Mouse (Mus musculus) right cerebral cortex, adult 2 months (tissue): ENCODE data around the gene Atg9b.
"Not testable (repeated sequence)": the region's sequence is repeated elsewhere in the genome, so short reads cannot be mapped to it uniquely, and the experiment has no call there.

Experiments
- DNase-seq, 2 experiments: peaks; one replicate each; pipeline ENCODE4 v3.0.0; 2021 to 2022; ENCODE audit warnings: low spot score in 2 of 2

Atg9b gene

DNA sequence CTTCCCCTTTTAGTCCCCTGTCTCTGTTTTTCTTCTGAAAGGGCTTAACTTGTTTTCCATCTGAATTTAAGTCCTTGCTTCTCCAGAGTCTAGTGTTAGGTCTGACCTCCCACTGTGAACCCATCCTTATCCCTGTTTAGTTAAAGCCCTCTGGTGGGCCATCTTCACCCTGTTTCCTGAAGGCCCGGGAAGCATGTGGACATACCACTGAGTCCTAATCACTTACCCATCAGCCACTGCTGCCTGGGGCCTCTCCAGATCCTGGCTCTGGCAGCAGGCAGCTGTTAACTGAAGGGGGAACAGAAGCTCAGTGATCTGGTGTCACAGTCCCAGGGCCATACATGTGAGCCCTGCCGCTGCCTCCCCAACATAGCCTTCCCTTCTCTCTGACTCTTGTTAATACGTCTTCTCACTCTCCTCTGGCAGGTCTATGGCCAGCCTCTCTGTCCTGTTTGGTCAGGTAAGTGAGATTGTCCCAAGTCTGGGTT is 13.5 kb upstream of the Atg9b start:
- no peak for DNase-seq

DNA sequence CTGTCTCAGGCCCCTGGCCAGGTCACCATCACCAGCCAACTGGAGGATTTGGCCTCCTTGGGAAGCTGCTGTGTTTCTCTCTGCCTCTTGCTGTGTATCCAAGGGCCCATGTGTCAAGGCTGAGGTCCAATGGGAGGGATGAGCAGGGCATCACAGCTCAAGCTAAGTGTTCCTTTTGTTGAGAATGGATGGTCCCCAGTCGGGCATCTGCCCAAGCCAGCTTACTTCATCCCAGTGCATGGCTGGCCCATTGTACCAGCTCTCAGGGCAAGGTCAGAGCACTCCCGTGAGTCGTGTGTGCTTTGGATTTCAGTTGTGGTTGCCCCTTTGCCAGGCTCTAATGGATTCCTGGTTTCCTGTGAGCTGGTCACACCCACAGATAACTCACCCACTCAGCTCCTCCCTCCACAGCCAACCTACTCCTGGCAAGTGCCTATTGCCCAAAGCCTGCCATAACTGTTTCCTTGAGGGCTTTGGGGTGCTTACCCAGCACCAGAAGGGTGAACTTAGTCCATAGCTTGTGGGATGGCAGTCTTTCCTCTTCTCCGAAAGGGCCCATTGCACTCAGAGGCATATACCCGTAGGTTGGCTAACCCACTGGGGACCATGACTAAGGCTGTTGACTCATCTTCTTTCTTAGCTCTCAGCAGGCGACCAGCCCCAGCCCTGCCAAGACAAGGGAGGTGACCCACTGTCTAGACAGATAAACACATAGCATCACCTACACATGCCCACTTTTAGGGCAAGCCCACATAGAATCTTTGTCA is 12.8 kb upstream of the Atg9b start:
- no peak for DNase-seq

DNA sequence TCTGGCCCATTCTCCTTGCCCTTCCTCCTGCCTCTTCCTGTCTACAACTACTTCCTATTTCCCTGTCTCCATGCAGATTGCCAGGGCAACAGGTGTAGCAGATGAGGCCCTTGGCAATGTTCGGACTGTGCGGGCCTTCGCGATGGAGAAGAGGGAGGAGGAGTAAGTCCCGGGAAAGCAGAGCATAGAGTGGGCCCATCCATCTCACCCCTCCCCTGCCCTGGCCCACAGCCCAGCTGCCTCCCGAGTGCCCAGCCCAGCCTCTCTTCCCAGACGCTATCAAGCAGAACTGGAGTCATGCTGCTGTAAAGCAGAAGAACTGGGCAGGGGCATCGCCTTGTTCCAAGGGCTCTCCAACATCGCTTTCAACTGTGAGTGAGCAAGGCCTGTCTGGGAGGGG is 10.0 kb upstream of the Atg9b start:
- no peak for DNase-seq

DNA sequence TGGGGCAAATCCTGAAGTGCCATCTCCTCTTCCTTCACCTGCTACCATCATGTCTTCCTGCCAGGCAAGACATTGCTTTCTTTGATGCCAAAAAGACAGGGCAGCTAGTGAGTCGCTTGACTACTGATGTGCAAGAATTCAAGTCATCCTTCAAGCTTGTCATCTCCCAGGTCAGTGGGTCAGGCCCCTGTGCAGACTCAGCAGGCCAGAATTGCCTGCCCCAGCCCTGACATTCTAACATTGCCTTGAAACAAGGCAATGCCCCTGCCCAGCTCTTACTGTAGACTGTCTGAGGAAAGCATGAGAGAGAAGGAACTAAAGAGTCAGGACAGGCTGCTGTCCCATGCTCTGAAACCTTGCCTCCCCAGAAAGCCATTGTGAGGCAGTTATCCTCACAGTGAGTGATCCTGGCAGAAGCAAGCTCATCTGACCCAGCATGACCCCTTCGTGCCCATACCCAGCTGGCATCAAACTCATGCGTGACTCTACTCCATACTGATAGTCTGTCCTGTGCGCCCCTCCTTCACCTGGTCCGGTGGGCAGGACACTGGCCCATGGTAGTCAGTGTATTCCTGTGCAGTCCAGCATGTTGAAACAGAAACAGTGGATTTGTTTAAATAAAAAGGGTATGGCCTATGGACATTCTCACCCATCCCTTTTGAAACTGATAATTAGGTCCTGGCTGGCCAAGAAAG is 9.1 kb upstream of the Atg9b start:
- no peak for DNase-seq

DNA sequence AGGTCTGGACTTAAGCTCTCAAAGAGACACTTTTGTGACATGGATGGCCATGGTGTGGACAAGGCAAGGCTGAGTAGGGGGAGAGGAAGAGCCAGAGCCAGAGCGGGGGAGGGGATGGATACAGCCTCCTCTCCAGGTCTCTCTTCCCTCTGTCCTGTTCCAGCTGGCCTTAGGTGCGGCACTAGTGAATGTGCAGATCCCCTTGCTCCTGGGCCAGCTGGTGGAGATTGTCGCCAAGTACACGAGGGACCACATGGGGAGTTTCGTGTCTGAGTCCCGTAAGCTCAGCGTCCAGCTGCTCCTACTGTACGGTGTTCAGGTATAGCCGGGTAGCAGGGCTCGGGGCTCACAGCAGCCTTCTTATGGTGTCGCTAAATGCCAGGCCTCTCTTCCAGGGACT is 8.4 kb upstream of the Atg9b start:
- no peak for DNase-seq

DNA sequence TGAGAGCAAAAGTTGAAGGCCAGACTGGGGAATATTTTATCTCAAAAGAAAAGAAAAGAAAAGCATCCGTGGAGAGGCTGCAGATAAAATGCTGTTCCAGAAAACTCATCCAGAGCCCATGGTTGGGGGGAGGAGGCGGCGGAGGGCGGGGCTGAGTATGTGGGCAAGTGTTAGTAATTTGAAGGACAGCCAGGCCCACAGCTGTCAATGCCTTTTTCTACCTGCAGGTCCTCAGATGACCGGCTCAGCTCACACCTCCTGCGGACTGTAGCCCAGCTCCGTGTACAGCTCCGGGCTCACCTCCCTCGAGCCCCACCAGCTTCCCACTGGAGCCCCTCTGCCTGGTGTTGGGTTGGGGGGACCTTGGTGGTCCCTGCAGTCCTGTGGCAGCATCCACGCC is 7.7 kb upstream of the Atg9b start:
- no peak for DNase-seq

DNA sequence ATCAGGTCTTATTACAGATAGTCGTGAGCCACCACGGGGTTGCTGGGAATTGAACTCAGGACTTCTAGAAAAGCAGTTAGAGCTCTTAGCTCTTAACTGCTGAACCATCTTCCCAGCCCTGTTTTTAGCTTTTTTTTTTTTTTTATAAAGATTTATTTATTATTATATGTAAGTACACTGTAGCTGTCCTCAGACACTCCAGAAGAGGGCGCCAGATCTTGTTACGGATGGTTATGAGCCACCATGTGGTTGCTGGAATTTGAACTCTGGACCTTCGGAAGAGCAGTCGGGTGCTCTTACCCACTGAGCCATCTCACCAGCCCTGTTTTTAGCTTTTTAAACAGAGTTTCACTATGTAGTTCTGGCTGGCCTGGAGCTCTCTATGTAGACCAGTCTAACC is 4.3 kb upstream of the Atg9b start:
- not testable (repeated sequence) for DNase-seq

DNA sequence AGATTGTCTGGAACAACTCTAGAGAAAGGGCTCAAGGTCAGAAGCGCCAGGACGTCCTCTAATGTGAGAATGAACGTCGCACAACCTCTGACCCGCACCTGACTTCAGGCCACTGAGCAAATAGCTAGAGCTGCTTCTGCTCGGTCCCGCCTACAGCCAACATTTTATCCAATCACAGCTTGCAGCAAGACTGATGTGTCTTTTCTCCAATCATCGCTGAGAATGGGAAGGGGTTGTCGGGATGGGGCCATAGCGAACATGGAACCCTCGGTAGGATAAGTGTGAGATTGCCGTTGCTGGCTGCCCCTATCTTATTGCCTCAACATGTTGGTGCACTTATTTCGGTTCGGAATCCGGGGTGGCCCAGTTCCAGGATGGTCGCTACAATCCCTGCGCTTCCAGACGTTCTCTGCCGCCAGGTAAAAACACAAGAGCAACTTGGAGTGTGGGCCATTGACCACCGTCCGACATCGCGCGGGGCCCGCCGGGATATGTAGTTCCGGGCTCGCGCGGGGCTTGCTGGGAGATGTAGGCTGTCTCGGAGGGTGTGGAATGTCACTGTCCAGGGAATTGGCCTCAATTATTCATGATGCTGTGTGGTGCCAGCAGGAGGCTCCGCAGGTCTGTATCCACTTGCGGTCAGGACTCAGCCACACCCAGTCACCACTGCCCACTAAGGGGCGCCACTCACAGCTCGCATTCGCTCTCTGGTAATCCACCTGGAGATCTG is 2.4 kb upstream of the Atg9b start:
- peak; percentile 97 to 98 for DNase-seq

DNA sequence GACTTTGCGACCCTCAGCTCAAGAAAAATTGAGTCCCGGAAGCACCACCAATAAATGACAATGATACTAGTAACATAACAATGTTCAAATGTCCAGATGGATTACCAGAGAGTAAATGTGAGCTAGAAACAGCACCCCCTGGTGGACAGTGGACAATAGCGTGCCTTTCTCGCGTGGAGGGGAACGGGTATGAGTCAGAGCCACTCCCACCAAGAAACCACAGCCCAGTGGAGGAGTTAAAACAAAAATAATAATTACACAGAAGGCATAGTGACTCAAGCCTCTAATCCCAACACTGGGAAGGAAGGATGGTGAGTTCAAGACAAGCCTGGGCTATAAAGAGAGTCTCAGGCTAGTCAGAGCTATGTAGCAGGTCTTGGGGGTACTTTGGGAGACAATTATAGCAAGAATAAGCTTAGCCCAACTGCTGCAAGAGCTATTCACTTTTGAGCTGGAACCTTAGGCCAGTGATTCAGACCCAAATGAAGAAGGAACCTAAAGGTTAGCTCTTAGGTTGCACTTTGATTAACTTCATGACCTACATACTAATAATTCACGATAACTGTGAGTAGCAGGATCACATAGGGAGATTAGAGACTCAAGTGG is 1.6 kb upstream of the Atg9b start, which contains the start of gene Abcb8:
Abcb8 (plus strand) TSS at position 272 of the 606 bp plus-strand sequence.
- DNase-seq = peak; percentile 90 to 93

DNA sequence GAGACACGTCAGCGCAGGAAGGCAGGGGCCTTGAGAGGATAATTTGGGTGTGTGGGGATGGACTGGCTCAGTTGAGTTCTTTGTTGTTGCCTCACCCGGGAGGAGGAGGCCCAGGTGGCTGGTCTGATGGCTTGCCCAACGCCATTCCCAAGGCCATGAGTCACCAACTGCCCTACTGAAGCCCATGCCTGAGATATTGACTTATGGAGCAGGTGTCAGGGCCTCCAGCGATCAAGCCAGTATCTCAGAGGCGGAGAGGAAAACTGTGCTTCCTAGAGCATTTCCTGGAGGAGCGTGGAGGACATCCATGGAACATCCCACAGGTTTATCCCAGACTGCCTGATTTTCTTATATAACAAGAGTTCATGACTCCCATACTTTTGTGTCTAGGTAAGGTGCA is 781 bp upstream of the Atg9b start:
- DNase-seq = no peak

DNA sequence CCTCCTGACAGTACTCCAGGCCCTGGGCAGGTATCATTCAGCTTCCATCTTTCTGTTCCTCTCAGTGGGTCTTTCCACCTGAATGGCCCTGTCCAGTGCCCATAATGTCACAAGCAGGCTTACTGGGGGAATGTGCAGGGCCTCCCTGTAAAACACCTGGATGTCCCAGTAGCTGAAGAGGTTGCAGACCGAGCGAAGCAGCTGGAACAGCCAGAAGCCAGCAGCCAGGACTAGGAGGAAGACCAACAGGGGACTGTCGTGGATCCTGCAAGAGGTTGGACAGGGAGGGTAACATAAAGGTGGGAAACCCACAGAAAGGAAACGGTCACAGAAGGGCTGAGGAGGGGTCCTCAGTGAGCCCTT is 2.3 kb downstream of the Atg9b start:
- no peak for DNase-seq

DNA sequence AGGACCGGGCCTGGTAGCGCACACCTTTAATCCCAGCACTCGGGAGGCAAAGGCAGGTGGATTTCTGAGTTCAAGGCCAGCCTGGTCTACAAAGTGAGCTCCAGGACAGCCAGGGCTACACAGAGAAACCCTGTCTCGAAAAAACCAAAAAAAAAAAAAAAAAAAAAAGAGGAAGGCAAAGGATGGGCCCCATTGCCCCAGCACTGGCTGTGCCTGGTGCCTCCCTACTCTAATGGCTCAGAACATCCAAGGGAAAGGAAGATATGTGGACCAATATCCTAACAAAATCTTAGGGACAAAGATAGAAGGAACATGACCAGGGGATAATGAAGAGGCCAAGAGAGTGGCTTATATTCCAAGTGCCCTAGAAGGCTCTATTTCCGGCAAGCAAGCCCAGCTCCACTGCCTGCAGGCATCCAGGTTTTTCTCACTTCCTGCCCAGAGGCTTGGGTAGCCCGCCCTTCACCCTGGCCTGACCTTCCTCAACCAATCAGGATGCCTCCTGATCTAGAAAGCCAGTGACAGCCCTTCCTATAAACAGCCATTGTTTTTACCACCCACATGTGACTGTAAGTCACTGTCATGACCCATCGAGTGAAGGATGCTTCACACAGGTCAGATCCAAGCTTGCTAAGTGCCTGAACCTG is 2.8 kb downstream of the Atg9b start:
- DNase-seq = no peak

DNA sequence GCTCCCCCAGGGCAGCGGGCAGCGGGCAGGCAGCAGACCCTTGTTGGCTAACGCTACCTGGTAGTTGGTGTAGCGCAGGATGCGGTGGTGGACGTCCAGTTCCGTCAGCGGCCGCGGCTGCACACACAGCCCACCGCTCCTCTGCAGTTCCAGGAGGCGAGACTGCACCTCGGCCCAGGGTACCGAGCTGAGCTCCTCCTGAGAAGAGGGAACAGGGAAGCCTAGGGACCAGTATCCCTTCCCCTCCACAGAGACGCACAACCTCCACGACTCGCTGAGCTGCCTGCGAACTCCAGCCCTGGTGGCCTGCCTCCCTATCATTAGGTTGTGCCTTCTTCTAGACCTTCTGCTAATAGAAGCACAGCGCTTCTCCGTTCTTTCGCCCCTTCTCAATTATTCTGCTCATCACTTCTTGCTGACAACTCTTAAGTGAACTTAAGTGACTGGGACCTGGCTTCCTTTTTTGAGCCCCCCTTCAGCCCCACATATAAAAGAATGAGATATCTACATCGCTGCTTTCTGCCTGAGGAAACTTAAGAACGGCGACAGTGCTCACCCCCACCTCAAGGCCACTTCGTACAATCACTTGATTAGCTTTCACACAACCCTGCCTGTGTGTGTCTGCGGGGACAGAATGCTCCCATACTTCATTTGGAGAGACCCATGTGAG is 3.6 kb downstream of the Atg9b start:
- DNase-seq = no peak

DNA sequence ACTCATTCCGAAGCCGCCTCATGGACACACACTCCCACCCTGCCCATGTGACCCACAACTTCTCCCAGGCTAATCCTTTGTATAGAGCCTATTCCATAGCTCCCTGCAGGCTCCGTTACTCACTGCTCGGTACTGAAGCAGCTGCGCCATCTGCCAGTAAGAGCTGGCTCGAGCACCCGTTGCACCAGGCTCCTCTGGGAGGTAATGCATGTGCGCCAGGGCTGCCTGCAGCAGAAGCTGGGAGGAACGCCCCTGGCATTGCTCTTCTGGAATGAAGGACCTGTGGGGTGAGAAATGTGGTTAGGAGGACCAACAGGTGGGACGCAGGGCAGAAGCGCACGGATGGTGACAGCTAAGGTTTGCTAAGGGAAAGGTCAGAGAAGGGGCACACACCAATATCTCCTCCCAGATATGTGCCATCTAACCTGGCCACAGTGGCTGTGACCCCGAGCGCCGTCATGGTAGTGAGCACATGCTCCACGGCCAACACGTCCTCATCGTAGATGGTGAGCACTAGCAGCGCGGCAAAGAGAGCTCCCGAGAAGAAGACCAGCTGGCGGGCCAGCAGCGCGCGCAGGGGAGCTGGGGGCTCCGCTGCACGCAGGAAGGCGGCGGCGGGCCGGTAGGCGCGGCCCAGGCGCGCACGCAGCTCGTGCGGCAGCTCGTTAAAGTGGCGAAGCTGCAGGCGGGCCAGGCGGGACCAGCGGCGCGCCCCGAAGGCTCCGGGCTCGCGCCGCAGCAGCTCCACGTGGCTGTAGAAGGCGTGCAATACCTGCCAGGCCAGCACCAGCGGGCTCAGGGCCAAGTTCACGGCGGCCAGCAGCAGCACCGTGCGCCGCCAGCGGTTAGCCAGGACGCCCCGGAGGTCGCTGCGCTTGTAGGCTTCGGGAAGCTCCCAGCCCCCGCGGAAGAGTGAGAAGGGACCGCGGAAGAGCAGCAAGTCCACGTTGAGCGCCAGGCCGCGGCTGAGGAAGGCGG is 4.4 kb downstream of the Atg9b start:
- DNase-seq = peak; percentile 63 to 72

DNA sequence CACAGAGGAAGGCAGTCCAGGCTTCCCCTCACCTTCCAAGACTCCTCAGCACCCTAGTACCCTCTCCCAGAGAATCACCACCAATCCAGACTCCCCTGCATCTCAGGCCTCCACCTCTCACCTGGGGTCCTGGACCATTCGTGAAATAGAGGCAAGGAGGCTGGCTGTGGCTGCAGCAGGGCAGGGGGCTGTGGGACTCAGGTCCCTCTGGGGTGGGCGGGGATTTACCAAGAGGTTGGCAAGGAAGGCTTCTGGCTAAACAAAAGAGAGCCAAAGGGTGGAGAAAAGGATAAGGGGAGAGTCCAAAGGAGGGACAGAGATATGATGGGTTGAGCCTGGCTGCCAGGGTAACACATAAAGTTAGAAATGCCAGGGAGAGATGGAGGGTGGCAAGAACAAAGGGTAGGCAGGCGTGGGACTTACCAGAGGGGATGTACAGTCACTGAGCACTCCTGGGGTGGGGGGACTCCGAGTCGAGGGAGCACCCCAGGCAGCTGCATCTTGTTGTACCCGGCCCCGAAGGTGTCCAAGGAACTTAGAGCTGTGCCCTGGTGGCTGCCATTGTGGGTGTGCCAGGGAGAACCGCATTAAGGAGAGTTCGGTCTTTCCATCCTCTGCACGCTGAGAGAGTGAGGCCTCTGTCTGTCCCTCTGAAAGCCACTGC is 5.9 kb downstream of the Atg9b start:
- no peak for DNase-seq

DNA sequence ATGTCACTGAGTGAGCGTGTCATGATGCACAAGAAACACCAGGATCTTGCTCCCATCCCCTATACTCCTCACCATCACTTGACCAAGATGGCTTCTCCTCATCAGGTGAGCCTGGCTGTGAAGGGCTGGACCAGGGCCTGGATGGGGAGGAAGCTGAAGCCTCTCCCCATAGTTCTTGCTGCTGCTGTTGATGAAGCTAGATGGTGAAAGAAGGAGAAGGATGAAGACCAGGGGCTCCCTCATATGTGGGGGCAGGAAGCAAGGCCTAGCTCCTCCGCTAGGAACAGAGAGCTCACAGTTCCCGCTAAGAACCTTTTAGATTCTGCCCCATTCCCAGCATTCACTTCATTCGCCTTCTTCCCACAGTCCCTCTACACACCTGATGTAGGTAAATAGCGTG is 6.6 kb downstream of the Atg9b start:
- no peak for DNase-seq

DNA sequence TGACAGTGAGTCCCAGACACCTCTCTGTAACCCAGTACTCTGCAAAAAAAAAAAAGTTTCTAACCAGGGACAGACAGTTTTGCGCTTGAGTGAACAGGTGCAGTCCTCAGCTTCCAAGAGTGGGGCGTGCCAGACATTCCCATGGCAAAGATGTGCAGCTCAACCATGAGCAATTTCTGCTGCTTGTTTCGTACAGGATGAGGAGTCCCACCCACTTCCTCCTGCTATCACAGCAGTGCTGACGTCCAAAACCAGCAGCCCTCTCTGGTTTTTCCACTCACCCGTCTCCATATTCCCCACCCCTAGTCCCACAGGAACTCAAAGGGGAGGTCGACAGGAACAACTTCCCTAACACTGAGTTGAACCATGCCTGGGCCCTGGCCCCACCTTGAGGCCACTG is 7.5 kb downstream of the Atg9b start:
- DNase-seq = peak; percentile 48 to 54

DNA sequence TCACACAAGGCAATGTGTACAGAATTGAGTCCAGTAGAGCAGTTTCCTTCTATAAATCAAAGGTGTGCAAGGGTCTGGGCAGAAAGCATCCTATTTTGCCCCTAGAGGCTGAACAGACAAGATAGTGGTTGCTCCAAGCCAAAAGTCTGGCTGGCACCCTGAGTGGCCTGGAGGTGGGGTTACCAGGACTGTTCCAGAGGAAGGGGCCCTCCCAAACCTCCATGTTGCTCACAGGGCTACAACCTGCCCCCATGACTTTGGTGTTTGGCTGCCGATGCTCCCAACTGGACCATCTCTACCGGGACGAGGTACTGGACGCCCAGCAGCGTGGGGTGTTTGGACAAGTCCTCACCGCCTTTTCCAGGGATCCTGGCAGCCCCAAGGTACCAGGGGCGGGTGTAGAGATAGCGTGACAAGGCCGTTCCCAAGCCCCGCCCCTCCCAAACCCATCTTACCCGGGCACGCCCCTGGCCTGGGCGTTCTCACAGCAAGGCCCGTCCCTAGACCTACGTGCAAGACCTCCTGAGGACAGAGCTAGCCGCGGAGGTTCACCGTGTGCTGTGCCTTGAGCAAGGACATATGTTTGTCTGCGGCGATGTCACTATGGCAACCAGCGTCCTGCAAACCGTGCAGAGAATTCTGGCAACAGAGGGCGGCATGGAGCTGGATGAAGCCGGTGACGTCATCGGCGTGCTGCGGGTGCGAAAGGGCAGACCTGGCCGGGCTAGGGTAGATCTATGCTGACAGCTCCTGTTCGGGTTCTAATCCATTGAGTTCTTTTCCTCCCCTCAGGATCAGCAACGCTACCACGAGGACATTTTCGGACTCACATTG is 8.7 kb downstream of the Atg9b start:
- DNase-seq = peak; percentile 92 to 94
